Mouse (Mus musculus): ENCODE measurements at regions not wholly inside any gene's neighbourhood (a gene's known extent, or its start where the extent isn't known, plus 50 kb on each side); places are given as distances from the start of the nearest gene placed in this dataset.

DNA sequence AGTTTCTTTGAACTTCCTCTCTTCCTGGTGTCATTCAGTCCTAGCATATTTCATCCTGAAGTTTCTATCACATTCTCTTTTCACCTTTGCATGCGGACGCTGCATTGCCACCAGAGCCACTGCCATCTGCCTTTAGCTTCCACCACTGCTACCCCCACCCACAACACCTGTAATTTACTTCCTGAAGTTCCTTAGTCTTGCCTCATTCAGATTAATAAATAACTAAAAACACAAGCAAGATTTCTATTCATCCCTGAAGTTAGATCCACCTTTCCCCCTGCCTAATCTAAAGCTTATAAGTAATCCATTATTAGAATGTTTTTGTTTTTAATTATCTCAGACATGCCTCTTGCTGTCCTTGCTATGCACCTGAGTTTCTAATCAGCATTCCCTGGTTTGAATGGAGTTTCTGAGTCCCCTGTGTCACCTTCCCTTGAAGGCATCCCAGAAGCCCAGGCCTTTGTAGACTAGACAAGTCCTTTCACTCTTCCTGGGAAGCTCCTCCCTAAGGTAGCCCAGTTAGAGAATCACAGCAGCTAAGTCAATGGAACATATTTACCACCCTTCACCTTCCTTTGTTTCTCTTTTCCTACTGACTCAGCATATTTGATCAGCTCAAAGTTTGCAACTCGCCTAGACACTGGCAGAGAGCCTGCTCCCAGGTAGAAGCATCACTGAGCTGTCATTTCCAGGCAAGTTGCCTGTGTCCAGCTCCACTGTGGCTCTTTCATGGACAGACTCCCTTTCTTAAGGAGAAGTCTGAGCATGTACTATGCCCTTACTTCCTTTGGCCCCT lies 284.8 kb upstream of the Grik2 start:
- no peak for DNase-seq

GRCm38 (mm10) chr10:50071857-50072256 lies 283.3 kb upstream of the Grik2 start:
- no peak for DNase-seq

- DNase-seq: peak; percentile 83
Observed at GRCm38 (mm10) chr10:50063392-50063791, 274.8 kb upstream of the Grik2 start.

DNA sequence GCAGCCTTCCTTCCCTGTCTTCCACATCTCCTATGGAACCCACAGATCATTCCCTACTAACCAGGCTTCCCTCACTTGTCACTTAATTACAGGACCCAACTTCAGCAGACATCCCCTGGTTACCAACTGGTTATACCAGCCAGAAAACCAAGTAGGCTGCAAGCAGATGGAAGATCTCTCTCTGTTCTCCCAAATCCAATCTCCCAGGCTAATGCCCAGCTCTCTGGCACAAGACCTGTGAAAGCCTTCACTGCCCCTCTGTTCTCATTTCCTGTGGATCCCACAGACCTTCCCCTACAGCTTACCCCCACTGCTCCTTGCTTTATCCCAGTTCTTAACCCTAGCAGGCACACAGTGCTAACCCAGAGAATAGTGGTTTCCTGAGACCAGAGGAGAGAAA lies 274.1 kb upstream of the Grik2 start:
- DNase-seq: peak; percentile 76
